Mouse (Mus musculus): ENCODE data around the gene Actl7b.
A peak's percentile ranks its signal among the peaks of the same experiment; 100 is the strongest.

The Actl7b gene

GRCm38 (mm10) chr4:56741041-56741493, at the start of gene Actl7b:
TSS of gene Actl7b (minus strand) at chr4:56741443.
- no peak for DNase-seq

- no peak for DNase-seq
Observed at GRCm38 (mm10) chr4:56771065-56771464, 29.8 kb upstream of the Actl7b start.

- no peak for DNase-seq
Observed at GRCm38 (mm10) chr4:56768913-56769312, 27.7 kb upstream of the Actl7b start.

GRCm38 (mm10) chr4:56767861-56768284, 26.6 kb upstream of the Actl7b start:
- DNase-seq, result no peak

GRCm38 (mm10) chr4:56757693-56758092, 16.4 kb upstream of the Actl7b start:
- no peak for DNase-seq

GRCm38 (mm10) chr4:56756966-56757600, 15.8 kb upstream of the Actl7b start:
- DNase-seq, result no peak

- DNase-seq, result no peak
Observed at GRCm38 (mm10) chr4:56756021-56756420, 14.8 kb upstream of the Actl7b start.

GRCm38 (mm10) chr4:56747456-56747855, 6.2 kb upstream of the Actl7b start:
- DNase-seq, result no peak

GRCm38 (mm10) chr4:56746345-56746744, 5.1 kb upstream of the Actl7b start:
- no peak for DNase-seq

GRCm38 (mm10) chr4:56743363-56744195, 2.3 kb upstream of the Actl7b start, which contains the start of gene Actl7a:
TSS of gene Actl7a (plus strand) at chr4:56743413.
- no peak for DNase-seq

- DNase-seq, result no peak
Observed at GRCm38 (mm10) chr4:56742698-56743097, 1.5 kb upstream of the Actl7b start.

GRCm38 (mm10) chr4:56740611-56741010, 632 bp downstream of the Actl7b start:
- no peak for DNase-seq

- no peak for DNase-seq
Observed at GRCm38 (mm10) chr4:56740020-56740485, 1.2 kb downstream of the Actl7b start, which contains the start of gene Gm26657. TSS of gene Gm26657 (plus strand) at chr4:56740070.

- DNase-seq, result no peak
Observed at GRCm38 (mm10) chr4:56725839-56726238, 15.4 kb downstream of the Actl7b start.

- peak; percentile 34 for DNase-seq
Observed at GRCm38 (mm10) chr4:56723237-56723636, 18.0 kb downstream of the Actl7b start.

- DNase-seq, result peak; percentile 28
Observed at GRCm38 (mm10) chr4:56722346-56722745, 18.9 kb downstream of the Actl7b start.

- peak; percentile 29 for DNase-seq
Observed at GRCm38 (mm10) chr4:56721469-56721868, 19.8 kb downstream of the Actl7b start.

GRCm38 (mm10) chr4:56720403-56720802, 20.8 kb downstream of the Actl7b start:
- no peak for DNase-seq

- no peak for DNase-seq
Observed at GRCm38 (mm10) chr4:56719456-56719855, 21.8 kb downstream of the Actl7b start.

- no peak for DNase-seq
Observed at GRCm38 (mm10) chr4:56718573-56719442, 22.4 kb downstream of the Actl7b start.

- no peak for DNase-seq
Observed at GRCm38 (mm10) chr4:56717932-56718331, 23.3 kb downstream of the Actl7b start.

GRCm38 (mm10) chr4:56716801-56717200, 24.4 kb downstream of the Actl7b start:
- DNase-seq, result no peak

- no peak for DNase-seq
Observed at GRCm38 (mm10) chr4:56713155-56713554, 28.1 kb downstream of the Actl7b start.

All from kidney, postnatal 14 days (tissue).